Mouse (Mus musculus) ES-Bruce4 (cell line): Measurements from ENCODE around the gene Cfap58.

Experiments used
- CTCF ChIP-seq: IDR thresholded peaks from one replicate; pipeline ENCODE4 v1.8.1; 2011; ENCODE audit warnings: low read depth, low read length
- EP300 ChIP-seq: IDR thresholded peaks from 2 replicates; pipeline ENCODE4 v1.6.1; 2011; ENCODE audit warnings: low read depth, low read length; ENCODE audit not compliant: insufficient read depth
- POLR2A ChIP-seq: IDR thresholded peaks from one replicate; pipeline ENCODE4 v1.8.1; 2011; ENCODE audit warnings: low read length; ENCODE audit not compliant: insufficient read depth

DNA sequence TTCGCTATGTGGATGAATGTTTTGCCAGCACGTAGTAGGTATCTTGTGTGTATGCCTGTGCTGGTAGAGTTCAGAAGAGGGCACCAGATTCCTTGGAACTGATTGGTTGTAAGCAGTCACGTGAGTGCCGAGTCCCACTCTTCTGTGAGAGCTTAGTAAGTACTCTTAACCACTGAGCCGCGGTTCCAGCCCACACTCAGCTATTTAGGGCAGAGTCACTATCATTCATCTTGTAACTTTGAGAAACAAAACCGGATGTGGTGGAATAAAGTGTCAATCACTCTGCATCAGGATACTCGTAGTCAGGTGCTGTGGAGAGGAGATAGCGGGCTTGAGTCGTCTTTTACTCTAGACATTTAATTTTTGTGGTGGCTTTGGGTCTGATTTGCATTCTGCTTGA is 86.3 kb downstream of the Cfap58 start:
- no peak for TF ChIP-seq CTCF
- no peak for TF ChIP-seq EP300
- TF ChIP-seq POLR2A: no peak
